Mouse (Mus musculus) lung, postnatal 36 days (tissue): ENCODE data around the gene Gid4.

ENCODE experiments used
- DNase-seq: peaks from one replicate; pipeline ENCODE4 v3.0.0; 2022; ENCODE audit warnings: mixed read lengths

Gid4 gene

GRCm38 (mm10) chr11:60416963-60417716 lies at the start of gene Gid4:
Gene Gid4, plus strand, starts transcription at chr11:60417145.
- peak; percentile 99 for DNase-seq

- DNase-seq: no peak
Observed at GRCm38 (mm10) chr11:60367256-60367655, 49.7 kb upstream of the Gid4 start.

GRCm38 (mm10) chr11:60368909-60369308 lies 48.0 kb upstream of the Gid4 start:
- DNase-seq: no peak

- no peak for DNase-seq
Observed at GRCm38 (mm10) chr11:60369448-60369847, 47.5 kb upstream of the Gid4 start.

- DNase-seq: no peak
Observed at GRCm38 (mm10) chr11:60370431-60370830, 46.5 kb upstream of the Gid4 start.

- DNase-seq: no peak
Observed at GRCm38 (mm10) chr11:60374481-60374880, 42.5 kb upstream of the Gid4 start.

- DNase-seq: no peak
Observed at GRCm38 (mm10) chr11:60383518-60383917, 33.4 kb upstream of the Gid4 start.

- DNase-seq: no peak
Observed at GRCm38 (mm10) chr11:60384762-60385421, 32.1 kb upstream of the Gid4 start.

GRCm38 (mm10) chr11:60385946-60386345 lies 31.0 kb upstream of the Gid4 start:
- DNase-seq: no peak

GRCm38 (mm10) chr11:60387944-60388343 lies 29.0 kb upstream of the Gid4 start:
- DNase-seq: no peak

GRCm38 (mm10) chr11:60391346-60391745 lies 25.6 kb upstream of the Gid4 start:
- no peak for DNase-seq

GRCm38 (mm10) chr11:60396546-60396945 lies 20.4 kb upstream of the Gid4 start:
- DNase-seq: no peak

GRCm38 (mm10) chr11:60397172-60397571 lies 19.8 kb upstream of the Gid4 start:
- DNase-seq: no peak

GRCm38 (mm10) chr11:60406606-60407005 lies 10.3 kb upstream of the Gid4 start:
- DNase-seq: no peak

GRCm38 (mm10) chr11:60412173-60412572 lies 4.8 kb upstream of the Gid4 start:
- peak; percentile 92 for DNase-seq

GRCm38 (mm10) chr11:60412921-60413320 lies 4.0 kb upstream of the Gid4 start:
- no peak for DNase-seq

GRCm38 (mm10) chr11:60416590-60416962 lies 369 bp upstream of the Gid4 start:
- DNase-seq: no peak

- peak; percentile 14 for DNase-seq
Observed at GRCm38 (mm10) chr11:60417717-60418472, 950 bp downstream of the Gid4 start, which contains the start of gene Atpaf2. Gene Atpaf2, minus strand, starts transcription at chr11:60418457.

- DNase-seq: peak; percentile 0
Observed at GRCm38 (mm10) chr11:60418473-60418803, 1.5 kb downstream of the Gid4 start.

- peak; percentile 15 for DNase-seq
Observed at GRCm38 (mm10) chr11:60422046-60422668, 5.2 kb downstream of the Gid4 start.

- no peak for DNase-seq
Observed at GRCm38 (mm10) chr11:60423006-60423405, 6.1 kb downstream of the Gid4 start.

- DNase-seq: no peak
Observed at GRCm38 (mm10) chr11:60426417-60426816, 9.5 kb downstream of the Gid4 start.

- DNase-seq: no peak
Observed at GRCm38 (mm10) chr11:60427628-60428027, 10.7 kb downstream of the Gid4 start.
